Mouse (Mus musculus): ENCODE measurements at regions not wholly inside any gene's neighbourhood (a gene's known extent, or its start where the extent isn't known, plus 50 kb on each side); places are given as distances from the start of the nearest gene placed in this dataset.
A peak's percentile ranks its signal among the peaks of the same experiment; 100 is the strongest.

DNA sequence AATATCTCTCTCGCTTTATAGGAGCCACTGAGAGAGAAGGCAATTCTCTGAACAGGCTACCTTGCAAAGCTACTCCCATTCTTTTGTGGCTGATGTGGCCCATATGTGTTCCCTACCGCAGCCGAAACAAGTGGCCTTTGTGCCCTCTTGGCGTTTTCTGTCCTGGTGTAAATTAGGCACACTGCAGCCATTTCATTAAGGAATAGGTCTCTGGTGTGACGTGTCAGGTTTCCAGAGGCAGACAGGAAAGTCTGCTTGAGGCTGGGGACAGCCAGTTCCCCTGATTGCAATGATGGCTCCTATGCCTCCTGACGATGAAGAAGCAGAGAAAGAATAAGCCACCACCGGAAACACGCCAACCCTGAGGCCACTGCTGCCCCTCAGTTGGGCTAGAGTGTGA lies 59.3 kb upstream of the Bcor start:
- ATAC-seq (ENCODE audit: poor library complexity, severe bottlenecking) = no peak

DNA sequence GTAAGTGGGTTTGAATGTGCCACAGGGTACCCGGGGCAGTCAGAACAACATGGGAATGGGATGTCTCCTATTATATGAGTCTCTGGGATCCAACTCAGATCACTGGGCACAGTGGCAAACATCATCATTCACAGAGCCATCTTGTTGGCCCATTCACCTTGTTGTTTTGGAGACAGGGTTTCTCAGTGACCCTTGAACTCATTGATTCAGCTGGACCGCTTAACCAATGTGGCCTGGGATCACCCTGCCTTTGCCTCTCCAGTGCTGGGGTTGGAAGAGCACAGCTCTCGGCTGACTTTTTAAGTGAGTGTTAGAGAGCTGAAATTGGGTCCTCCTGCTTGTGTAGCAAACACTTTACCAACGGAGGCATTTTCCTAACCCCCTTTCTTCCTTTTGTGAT lies 64.2 kb upstream of the Bcor start:
- ATAC-seq (ENCODE audit: poor library complexity, severe bottlenecking) = no peak

DNA sequence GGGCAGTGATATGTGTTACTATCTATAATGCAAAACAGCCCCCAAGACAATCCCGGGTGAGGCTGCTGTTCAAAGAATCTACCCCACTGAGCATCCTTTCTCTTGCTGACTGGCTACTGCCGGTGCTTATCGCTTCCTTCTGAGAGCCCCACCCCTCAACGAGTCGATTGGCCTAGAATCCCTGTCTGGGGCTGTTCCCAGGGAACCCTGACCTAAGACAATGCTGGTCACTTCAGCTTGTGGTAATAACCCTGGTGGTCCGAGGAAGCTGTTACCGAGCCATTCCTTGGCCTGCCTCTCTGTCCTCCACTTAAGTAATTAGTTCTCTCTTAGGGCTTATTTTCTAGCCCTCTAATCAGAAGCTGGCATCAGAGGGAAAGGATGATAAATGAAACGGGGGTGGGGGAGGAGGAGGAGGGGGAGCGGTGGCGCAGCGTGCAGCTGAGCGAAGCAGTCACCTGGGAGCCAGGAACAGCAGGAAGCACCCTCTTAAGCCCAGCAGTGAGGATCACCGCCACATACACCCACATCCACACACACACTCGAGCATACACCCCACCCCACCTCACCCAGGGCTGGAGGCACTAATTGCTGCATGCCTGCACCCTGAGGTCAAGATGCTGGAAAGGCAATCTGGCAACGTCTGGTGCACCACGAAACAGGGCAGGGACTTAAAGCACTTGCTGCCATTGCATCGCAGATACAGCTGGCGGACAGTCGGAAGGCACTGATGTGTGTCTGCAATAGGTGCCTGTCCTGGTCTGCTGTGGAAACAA lies 65.1 kb upstream of the Bcor start:
- ATAC-seq (ENCODE audit: poor library complexity, severe bottlenecking) = no peak

DNA sequence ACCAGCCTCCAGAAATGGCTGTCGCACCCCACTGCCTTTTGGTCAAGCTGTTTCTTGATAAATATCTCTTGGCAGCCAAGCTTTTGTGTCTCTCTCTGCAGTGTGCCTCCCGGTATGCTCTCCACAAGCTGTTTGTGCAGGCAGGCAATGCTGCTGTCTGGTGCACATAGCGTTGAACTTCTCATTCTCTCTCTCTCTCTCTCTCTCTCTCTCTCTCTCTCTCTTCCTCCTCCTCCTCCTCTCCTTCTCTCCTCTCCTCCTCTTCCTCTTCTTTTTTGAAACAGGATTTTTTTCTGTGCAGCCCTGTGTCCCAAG lies 65.7 kb upstream of the Bcor start:
- ATAC-seq (ENCODE audit: poor library complexity, severe bottlenecking) = no peak

DNA sequence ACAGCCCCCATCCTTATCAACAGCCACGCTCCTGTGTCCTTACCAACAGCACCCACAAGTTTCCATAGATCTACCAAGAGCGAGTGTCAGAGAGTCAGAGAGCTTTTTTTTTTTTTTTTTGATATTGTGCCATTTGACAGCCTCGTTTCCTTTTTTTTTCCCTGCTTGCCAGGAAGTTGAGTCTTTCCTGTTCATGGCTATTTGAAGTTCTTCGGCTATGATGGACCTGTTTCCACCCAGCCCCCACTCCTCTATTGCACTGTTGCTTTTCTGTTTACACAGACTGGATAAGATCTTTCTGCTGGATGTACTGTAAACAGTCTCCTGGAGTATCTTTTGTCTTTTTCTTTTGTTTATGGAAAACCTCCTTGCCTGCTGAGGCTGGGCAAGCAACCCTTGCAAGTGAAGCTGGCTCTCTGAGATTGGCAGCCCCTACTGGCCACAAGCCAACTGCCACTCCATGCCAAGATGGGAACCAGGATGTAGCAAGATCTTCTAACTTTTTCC lies 80.4 kb upstream of the Bcor start:
- no peak for ATAC-seq (ENCODE audit: poor library complexity, severe bottlenecking)

DNA sequence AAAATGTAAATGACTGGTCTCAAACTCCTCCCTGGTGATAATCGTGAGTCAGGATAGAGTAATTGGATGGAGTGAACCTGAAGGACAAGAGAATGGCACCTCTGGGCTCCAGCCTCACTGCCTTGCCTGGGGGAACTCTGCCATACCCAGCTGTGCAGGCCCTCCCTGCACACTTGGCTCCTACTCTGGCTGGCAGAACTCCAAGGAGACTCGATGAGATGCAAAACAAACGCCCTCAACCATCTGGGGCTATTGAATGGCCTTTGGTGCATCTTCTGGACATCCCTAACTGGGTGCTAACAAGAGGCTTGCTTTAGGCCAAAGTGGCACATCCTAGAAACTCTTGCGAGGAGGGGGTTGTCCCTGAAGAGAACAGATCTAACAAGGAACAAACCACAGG lies 81.6 kb upstream of the Bcor start:
- ATAC-seq (ENCODE audit: poor library complexity, severe bottlenecking) = no peak

DNA sequence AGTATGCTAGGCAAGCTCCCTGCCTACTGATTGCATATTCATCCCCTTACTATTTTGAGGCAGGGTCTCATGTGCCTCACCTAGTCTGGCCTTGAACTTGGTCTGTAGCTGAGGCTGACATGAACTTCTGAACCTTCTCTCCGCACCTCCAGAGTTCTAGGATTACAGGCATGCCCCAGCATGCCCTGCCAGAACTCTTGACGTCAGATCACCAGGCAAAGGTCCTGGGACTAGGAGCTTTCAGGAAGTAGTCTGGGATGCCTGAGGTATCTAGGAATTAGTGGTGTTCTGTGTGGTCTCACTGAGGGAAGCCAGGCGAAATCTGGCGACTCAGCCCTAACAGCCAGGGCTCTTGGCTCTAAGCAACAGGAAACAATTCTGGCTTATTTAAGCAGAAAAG lies 88.9 kb upstream of the Bcor start:
- ATAC-seq (ENCODE audit: poor library complexity, severe bottlenecking) = no peak

DNA sequence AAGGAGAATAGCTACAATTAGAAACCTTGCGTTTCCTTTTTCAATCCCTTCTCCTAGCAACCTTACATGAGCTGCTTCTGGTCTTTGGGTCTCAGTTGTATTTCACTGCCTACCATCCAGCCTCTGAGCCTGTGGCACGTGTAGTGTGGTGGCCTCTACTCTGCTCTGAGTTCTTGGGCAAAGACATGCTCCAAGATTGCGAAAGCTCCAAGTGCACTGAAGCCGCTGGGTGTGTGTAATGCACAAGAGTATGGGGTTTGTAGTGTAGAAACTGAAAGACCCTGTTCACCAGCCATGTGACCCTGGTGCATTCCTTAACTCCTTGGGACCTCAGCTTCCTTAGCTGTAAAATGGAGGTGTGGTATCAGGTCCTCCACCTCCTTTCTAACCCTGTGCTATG lies 89.8 kb upstream of the Bcor start:
- ATAC-seq (ENCODE audit: poor library complexity, severe bottlenecking) = peak; percentile 47; the same call in 1 of the 2 replicates

DNA sequence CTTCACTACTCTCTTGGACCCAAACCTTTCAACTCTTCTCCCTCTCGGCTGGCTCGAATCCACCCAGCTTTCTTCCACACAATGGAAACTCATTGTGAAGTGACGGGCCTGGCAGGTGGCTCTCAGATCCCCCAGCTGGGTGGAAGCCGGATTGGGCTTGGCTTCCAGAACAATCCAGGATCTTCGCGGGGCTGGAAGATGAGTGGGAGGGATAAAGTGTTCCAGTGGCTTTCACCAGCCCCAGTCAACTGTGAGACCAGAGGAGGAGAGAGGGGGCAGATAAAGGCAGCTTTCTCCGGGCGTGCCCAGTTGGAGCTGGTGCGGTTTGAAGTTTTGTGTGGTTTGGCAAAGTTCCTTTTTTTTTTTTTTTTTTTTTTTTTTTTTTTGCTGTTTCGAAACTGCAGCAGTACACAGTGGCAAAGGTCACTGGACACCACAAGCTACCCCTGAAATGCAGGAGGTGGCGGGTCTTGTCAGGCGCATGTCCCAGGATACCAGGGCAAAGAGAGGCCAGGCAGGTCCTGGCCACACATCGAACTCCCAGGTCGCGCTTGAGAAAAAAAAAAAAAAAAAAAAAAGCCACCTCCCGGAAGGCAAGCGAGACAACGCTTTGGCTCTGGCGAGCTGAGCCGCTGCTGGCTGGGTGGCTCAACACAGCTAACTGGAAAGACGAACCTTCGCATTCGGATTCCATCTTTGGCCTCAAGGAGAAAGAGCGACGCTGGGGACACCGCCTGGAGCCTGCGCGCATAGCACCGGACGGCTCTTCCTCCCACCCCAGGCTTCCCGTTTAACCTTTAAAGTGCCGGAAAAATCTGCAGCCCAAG lies 91.9 kb upstream of the Bcor start:
- ATAC-seq (ENCODE audit: poor library complexity, severe bottlenecking) = peak; percentile 91

DNA sequence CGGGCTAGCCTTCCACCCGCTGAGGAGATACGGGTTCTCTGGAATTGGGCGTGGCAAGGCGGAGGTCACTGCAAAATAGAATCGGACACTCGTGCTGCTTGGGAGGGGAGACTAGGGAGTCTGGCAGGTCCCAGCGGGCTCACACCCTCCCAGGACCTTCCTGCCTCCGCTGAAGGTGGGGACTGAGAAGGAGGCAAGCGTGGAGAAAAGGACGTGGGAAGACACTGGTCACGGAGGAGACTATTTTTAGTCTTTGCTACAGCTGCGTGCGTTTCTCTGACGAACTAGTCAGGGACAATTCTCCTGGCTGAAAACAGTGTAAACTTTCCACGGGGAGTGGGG lies 92.5 kb upstream of the Bcor start:
- ATAC-seq (ENCODE audit: poor library complexity, severe bottlenecking) = no peak

DNA sequence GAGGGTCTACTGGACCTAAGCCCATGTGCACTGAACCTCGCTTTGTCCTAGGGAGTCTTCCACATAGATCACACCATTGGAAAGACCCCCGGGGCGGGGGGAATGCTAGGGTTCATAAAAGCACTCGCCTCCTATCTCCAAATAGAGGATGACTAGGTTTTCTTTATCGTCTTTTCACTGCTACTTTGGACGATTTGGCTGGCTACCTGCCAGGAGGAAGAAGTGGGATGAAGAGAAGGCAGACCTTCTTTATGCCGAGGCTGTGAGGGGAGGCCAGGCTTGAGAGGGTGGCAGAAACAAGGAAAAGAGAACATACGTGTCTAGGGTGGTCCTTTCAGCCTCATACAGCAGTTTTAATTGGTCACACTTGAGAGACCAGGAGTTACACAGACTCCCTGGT lies 96.6 kb upstream of the Bcor start:
- ATAC-seq (ENCODE audit: poor library complexity, severe bottlenecking) = no peak

DNA sequence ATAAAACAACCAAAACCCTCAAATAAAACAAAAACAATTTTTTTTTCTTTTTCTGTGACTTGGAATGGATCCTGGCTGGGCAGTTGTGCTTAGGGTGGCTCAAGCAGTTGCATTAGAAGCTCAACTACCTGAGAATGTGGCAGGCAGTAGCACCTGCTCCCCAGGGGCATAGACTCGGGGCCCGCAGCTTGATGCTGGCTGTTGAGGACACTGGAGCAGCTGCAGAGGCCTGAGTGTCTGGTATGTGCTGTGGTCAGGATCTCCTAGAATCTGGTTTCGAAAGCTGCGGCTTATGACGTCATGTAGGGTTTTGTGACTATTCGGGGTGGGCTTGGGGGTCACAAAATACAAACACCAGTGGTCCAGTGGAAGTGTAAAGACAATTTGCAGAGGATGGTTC lies 103.7 kb upstream of the Bcor start:
- ATAC-seq (ENCODE audit: poor library complexity, severe bottlenecking) = no peak

DNA sequence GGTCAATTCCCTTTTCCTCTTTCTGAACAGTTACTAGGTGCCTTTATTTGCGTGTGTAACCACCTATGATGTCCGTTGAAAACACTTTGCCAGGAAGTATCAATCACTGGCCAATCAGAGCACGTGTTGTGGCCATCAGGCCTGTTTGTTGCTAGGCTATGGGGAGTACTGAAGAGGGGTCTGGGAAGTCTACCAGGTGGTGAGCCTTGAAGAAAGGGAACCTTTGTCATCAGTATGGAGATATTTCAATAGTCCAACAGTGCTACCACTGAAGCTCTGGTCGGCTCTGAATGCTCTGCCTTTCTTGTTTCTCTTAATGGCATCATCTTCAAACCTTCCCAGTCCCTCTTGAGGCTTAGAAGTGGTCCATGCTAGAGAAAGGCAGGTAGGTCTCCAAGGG lies 124.6 kb upstream of the Bcor start:
- ATAC-seq (ENCODE audit: poor library complexity, severe bottlenecking) = no peak

DNA sequence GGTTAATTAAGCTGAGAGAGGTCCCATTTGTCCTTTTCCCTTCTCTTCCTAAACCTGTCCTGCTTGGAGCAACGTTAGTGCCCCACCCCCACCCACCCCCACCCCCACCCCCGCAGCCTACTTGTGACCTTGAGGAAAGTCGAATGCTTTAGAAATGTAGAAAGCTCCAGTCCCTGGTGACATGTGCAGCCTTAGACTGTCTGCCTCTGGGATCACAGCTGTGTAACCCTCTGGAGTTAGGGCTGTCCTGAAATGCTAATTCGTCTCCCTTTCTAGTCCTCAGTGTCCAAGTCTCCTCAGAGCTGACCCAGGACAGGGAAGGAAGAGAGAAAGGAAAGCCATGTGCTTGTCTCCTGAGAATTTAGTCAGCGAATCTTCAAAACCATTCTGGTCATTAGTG lies 125.0 kb upstream of the Bcor start:
- ATAC-seq (ENCODE audit: poor library complexity, severe bottlenecking) = no peak

DNA sequence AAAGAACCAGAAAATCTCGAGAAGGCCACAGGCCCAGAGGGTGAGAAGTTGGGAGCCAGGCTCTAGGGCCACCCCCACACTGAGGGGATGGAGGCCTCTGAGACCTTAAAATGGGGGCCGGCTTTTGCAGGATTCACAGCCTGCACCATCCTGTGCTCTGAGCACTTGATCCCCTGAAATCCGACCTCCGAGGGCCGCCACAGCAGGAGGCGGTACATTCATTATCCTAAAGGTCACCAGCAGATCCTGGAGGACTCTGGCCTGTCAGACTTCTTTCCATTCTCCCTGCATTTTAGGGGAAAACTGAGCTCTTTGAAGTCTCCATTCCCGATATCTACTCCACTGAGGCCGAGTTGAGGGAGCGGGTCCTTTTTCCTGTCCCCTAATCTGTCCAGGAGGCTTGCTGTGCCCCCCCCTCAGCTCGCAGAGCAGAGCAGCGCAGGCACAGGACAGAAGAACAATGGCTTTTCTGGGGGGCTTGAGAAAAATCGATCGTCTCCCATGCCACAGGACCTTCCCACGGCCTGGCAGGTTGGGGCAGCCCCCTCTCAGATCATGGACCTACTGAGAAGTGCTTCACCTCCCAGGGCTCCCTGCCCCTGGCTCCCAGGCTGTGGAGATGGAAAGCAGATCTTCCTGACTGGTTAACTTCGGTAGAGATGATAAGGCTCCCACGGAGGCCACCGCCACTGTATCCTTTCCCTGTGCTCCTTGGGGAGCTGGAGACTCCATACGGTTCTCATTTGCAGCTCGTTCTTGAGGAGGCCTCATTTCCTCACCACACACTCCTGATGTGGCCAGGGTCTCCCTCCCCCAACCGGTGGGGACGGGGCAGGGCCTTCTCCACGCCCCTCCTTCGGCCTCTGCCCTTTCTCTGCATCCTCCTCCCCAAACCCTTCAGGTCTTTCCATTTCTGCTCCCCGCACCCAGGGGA lies 126.1 kb upstream of the Bcor start:
- no peak for ATAC-seq (ENCODE audit: poor library complexity, severe bottlenecking)

DNA sequence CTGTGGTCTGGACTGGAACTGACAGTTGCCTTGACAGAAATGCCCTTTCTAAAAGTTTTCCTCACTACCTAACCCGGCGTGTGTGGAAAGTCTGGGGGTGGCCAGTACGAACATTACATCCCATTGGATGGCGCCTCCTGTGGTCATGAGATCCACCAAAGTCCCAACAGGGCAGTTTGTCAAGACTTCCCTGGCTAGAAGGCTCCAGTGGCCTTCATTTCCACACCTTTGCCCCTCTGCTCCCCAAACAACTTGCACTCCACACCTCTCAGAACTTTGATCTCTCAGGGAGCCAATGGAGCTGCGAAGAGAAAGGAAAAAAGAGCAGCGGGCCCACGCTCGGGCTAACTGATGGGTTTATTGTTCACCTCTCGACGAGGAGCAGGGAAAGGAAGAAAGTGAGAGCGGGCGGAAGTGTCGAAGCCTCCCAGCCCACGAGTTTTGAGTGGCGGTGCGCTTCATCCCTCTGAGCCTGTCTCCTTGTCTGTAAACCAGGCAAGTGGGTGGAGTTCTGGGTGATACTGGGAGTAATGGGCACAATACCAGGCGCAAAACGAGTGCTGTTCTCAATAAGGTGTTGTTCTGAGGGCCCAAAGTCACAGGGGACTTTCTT lies 126.9 kb upstream of the Bcor start:
- ATAC-seq (ENCODE audit: poor library complexity, severe bottlenecking) = no peak

DNA sequence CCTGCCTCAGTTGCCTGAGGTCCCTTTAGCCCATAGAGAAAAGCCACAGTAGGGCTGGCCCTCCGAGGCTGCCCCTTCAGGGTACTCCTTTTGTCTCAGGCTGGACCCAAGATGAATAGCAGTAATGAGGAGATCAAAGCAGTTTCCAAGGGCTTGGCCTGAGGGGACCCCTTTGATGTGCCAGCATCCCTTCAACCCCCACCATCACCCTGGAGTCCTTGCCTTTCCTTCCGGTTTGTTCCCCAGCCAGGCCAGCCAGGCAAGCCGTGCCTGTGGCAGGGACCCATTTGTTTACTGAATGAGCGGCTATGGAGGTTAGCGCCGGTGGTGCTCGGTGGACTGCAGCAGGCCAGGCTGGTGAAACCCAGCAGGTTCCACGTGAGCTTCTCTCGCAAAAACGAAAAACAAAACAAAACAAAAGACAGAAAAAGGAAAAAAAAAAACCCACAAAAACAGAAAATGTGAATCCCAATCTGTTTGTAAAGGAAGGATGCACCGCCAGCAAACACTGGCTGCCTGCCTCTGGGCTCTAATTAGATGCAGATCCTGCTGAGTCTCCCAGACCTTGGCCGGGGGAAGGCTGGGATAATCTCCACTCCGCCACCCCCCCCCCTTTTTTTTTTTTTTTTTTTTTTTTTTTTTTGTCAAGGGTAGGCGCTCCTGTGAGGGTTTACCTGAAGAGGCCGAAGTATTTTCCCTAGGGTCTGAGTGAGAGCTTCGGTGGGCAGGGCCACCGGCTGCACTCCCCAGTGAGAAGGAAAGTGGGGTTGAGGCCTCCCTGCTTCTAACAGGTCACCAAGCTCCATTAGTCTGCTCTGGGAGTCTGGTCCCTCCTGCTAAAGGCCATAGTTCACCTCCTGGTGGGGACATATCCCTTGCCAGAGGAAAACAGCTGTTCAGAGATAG lies 127.8 kb upstream of the Bcor start:
- ATAC-seq (ENCODE audit: poor library complexity, severe bottlenecking) = no peak

DNA sequence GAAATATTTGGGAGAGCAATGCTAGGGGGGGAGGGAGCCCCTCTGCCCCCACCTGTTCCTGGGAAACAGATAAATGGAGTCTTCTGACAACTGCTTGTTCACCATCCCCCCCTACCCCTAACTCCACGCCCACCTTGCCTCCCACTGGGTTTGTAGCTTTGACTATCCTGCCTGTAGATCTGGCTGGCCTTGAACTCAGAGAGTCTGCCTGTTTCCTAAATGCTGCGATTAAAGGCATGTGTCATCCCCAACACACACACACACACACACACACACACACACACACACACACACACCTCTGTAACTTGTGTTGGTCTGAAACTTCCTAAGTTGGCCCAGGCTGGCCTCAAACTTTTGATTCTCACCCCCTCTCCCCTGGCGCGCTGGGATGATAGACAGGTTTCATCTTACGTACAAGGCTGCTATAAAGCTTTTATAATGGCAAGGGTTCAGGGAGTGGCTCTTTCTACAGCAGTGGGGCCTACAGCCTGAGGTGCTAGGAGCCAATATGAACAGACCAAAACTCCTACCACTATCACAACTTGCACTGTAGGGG lies 128.5 kb upstream of the Bcor start:
- ATAC-seq (ENCODE audit: poor library complexity, severe bottlenecking) = no peak

DNA sequence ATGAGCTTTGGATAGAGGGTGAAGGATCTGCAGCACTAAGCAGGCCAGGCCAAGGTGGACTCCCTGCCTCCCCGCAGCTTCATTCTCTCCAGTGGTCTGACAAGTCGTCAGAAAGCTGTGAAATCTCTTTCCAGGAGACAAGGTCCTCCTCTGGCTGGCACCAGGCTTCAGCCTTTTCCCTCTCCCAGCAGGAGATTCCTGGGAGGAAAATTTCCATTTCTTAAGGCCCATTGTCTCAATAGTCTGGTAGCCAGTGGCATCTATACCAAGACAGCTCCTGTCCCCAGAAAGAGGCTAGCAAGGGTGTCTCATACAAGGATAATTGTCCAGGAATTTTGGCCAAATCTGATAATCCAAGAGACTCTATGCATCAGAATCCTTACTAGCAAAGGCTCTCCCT lies 133.0 kb upstream of the Bcor start:
- no peak for ATAC-seq (ENCODE audit: poor library complexity, severe bottlenecking)

DNA sequence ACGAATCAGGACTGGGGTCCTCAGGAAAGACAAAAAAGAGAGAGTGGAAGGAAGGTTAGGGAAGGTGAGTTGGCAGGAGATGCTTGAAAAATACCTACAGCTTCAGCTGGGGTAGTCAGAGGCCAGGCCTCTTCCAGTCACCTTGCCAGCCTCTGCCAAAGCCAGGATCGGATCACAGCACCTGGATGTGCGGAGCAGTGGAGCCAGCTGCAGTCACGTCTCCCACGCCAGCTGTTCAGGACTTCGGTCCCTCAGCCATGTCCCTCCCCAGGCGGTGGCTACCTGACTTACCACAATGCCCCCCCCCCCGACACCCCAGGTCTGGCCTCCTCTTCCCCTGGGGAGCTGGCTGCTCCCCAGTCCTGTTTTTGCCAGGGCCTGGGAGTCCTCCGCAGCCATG lies 134.3 kb upstream of the Bcor start:
- ATAC-seq (ENCODE audit: poor library complexity, severe bottlenecking) = no peak
